Mouse (Mus musculus): ENCODE results near the gene Snca.
A peak's percentile ranks its signal among the peaks of the same experiment; 100 is the strongest.
"Not testable (repeated sequence)": the region's sequence is repeated elsewhere in the genome, so short reads cannot be mapped to it uniquely, and the experiment has no call there.

Gene Snca

DNA sequence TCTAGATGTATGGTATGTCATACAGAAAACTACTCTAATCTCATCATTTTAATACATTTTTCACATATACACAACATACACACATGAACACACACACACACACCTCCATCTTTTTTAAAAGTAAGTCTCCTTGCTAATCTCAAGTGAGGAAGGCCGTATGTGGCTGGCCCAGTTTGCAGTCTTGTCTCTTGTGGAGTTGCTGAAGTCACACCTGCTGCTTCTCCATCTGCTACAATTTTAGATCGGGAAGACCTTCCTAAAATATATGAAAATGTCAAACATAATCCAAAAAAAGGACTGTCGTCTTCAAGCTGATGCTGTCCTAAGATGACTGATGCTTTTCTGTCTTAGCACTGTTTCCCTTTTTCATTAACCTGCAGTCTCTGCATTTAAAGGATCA lies 112.1 kb downstream of the Snca start:
- DNase-seq (ENCODE audit: extremely low spot score), result no peak

DNA sequence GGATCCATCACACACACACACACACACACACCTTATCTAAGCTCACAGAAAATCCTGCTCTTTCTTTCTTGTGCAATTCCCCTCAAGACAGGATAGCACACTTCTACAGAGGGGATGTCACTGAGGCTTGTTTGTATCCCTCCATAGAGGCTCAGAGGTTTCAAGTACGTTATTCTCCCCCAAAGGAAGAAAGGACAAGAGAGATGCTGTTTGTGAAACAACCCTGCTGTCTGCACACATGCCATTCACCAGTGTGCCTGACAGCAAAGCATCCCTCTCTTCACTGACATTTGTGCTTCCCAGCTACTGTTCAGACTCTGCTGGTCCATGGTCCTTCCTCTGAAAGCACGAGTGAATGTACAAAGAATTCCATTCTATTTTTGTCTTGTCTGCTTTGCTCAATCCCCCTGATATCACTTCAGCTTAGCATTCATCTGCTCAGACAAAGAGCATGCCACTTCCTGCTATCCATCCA lies 119.6 kb downstream of the Snca start:
- DNase-seq (ENCODE audit: extremely low spot score), result no peak

GRCm38 (mm10) chr6:60698072-60698471 lies 131.6 kb downstream of the Snca start:
- no peak for DNase-seq (ENCODE audit: extremely low spot score)

GRCm38 (mm10) chr6:60687048-60687447 lies 142.6 kb downstream of the Snca start:
- not testable (repeated sequence) for DNase-seq (ENCODE audit: extremely low spot score)

DNA sequence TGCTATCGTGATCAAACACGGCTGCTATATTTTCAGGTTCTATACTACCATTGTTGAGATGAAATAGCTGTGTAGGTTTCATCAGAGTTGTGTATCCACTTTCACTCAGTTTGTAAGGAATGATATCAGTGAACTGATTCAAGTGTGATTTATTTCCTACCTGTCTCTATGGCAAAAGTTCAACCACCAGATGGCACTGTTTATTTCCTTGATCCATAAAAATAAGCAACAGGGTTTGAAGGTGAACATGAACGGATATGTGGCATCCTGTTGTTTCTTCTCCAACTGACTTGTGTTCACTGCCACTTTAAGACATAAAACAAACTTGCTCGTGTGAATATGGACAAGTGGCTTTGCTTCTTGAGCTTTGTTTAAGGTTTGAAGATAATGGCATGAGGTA lies 147.4 kb downstream of the Snca start:
- peak; percentile 12 for DNase-seq (ENCODE audit: extremely low spot score)
